Mouse (Mus musculus): Measurements from ENCODE around the gene Gabarapl2. TPM values are rescaled to one million over a fixed set of nuclear protein-coding genes. Genes with fewer than 3 reads are reported as not detected.

The Gabarapl2 gene
- total and polyA plus RNA-seq, 2 experiments from 2014 or later = 76.3 to 212 TPM

GRCm38 (mm10) chr8:111898586-111898985 is 41.9 kb upstream of the Gabarapl2 start:
- Histone ChIP-seq H3K27ac (ENCODE audit: low read depth) (no peak overlapping the region), H3K9me3 (replicated peaks; ENCODE audit: control insufficient read depth, low read length) (0 out of 2 replicates have a peak, but pooled peaks cover 3% of the 10 kb centered on the region), H3K27me3 (ENCODE audit: control insufficient read depth, insufficient read depth, low read length) (no peaks in the 10 kb centered on the region), H3K9ac (replicated peaks; ENCODE audit: low read depth, low read length) (no peak overlapping the region), H3K4me2 (ENCODE audit: low read depth, low read length) (no peak overlapping the region), H3K36me3 (replicated peaks; ENCODE audit: control insufficient read depth, insufficient read depth, low read length) (no peaks in the 10 kb centered on the region), H3K4me3 (ENCODE audit: low read depth, low read length) (no peak overlapping the region), H3K4me1 (ENCODE audit: control insufficient read depth, insufficient read depth) (no peaks in the 10 kb centered on the region)
- no peak for ATAC-seq (ENCODE audit: insufficient read depth, low read depth)
- TF ChIP-seq EP300 (IDR thresholded peaks at IDR 0.05; ENCODE audit: low read depth) (no peak), CTCF (IDR thresholded peaks at IDR 0.05; ENCODE audit: low read depth) (no peak)
- WGBS = 30% methylated on average over 10 of the region's 10 CpGs
- no peak for DNase-seq (ENCODE audit: low spot score)

- TF ChIP-seq CTCF (IDR thresholded peaks at IDR 0.05; ENCODE audit: low read depth) (no peak), EP300 (IDR thresholded peaks at IDR 0.05; ENCODE audit: low read depth) (no peak)
- Histone ChIP-seq H3K27me3 (ENCODE audit: control insufficient read depth, insufficient read depth, low read length) (no peaks in the 10 kb centered on the region), H3K9ac (replicated peaks; ENCODE audit: low read depth, low read length) (no peak overlapping the region), H3K4me3 (ENCODE audit: low read depth, low read length) (no peak overlapping the region), H3K4me2 (ENCODE audit: low read depth, low read length) (no peak overlapping the region), H3K36me3 (replicated peaks; ENCODE audit: control insufficient read depth, insufficient read depth, low read length) (no peaks in the 10 kb centered on the region), H3K4me1 (ENCODE audit: control insufficient read depth, insufficient read depth) (no peaks in the 10 kb centered on the region), H3K27ac (ENCODE audit: low read depth) (no peak overlapping the region), H3K9me3 (replicated peaks; ENCODE audit: control insufficient read depth, low read length) (no peaks in the 10 kb centered on the region)
- DNase-seq (ENCODE audit: low spot score) = no peak
- 14% methylated on average over 5 of the region's 5 CpGs for WGBS
- no peak for ATAC-seq (ENCODE audit: insufficient read depth, low read depth)
These were observed 38.4 kb upstream of the Gabarapl2 start for GRCm38 (mm10) chr8:111902080-111902479.

- H3K27ac ChIP-seq (ENCODE audit: low read depth) = no peak overlapping the region
- no peak overlapping the region for H3K9ac ChIP-seq (replicated peaks; ENCODE audit: low read depth, low read length)
- no peaks in the 10 kb centered on the region for H3K9me3 ChIP-seq (replicated peaks; ENCODE audit: control insufficient read depth, low read length)
- WGBS = 39% methylated on average over 8 of the region's 8 CpGs
- peaks cover 18% of the 10 kb centered on the region for H3K27me3 ChIP-seq (ENCODE audit: control insufficient read depth, insufficient read depth, low read length)
- H3K4me1 ChIP-seq (ENCODE audit: control insufficient read depth, insufficient read depth) = no peaks in the 10 kb centered on the region
- H3K36me3 ChIP-seq (replicated peaks; ENCODE audit: control insufficient read depth, insufficient read depth, low read length) = no peaks in the 10 kb centered on the region
- DNase-seq (ENCODE audit: low spot score) = no peak
- ATAC-seq (ENCODE audit: insufficient read depth, low read depth) = no peak; the same call in 1 of the 2 replicates
- no peak overlapping the region for H3K4me2 ChIP-seq (ENCODE audit: low read depth, low read length)
- no peak overlapping the region for H3K4me3 ChIP-seq (ENCODE audit: low read depth, low read length)
- TF ChIP-seq CTCF (IDR thresholded peaks at IDR 0.05; ENCODE audit: low read depth) = no peak
- no peak for TF ChIP-seq EP300 (IDR thresholded peaks at IDR 0.05; ENCODE audit: low read depth)
These were observed 34.9 kb upstream of the Gabarapl2 start for GRCm38 (mm10) chr8:111905500-111906121.

GRCm38 (mm10) chr8:111909621-111910450 is 30.7 kb upstream of the Gabarapl2 start, which contains the start of gene Chst5:
TSS of gene Chst5 (minus strand) at chr8:111910447.
- no peaks in the 10 kb centered on the region for H3K36me3 ChIP-seq (replicated peaks; ENCODE audit: control insufficient read depth, insufficient read depth, low read length)
- H3K4me2 ChIP-seq (ENCODE audit: low read depth, low read length) = peak within 1 kb of the TSS; percentile 56
- H3K27ac ChIP-seq (ENCODE audit: low read depth) = no peak within 1 kb of the TSS
- H3K9me3 ChIP-seq (replicated peaks; ENCODE audit: control insufficient read depth, low read length) = no peaks in the 10 kb centered on the region
- TF ChIP-seq CTCF (IDR thresholded peaks at IDR 0.05; ENCODE audit: low read depth) (no peak), EP300 (IDR thresholded peaks at IDR 0.05; ENCODE audit: low read depth) (no peak)
- WGBS = 8% methylated on average over 46 of the region's 47 CpGs
- DNase-seq (ENCODE audit: low spot score) (no peak), ATAC-seq (ENCODE audit: insufficient read depth, low read depth) (no peak)
- no peak within 1 kb of the TSS for H3K9ac ChIP-seq (replicated peaks; ENCODE audit: low read depth, low read length)
- H3K4me3 ChIP-seq (ENCODE audit: low read depth, low read length) = peak within 1 kb of the TSS; percentile 34
- peaks cover 33% of the 10 kb centered on the region for H3K27me3 ChIP-seq (ENCODE audit: control insufficient read depth, insufficient read depth, low read length)
- no peaks in the 10 kb centered on the region for H3K4me1 ChIP-seq (ENCODE audit: control insufficient read depth, insufficient read depth)

- TF ChIP-seq EP300 (IDR thresholded peaks at IDR 0.05; ENCODE audit: low read depth) (no peak), CTCF (IDR thresholded peaks at IDR 0.05; ENCODE audit: low read depth) (no peak)
- no peaks in the 10 kb centered on the region for H3K9me3 ChIP-seq (replicated peaks; ENCODE audit: control insufficient read depth, low read length)
- peaks cover 33% of the 10 kb centered on the region for H3K27me3 ChIP-seq (ENCODE audit: control insufficient read depth, insufficient read depth, low read length)
- 61% methylated on average over 7 of the region's 7 CpGs for WGBS
- H3K4me1 ChIP-seq (ENCODE audit: control insufficient read depth, insufficient read depth) = no peaks in the 10 kb centered on the region
- no peak overlapping the region for H3K4me2 ChIP-seq (ENCODE audit: low read depth, low read length)
- no peak overlapping the region for H3K27ac ChIP-seq (ENCODE audit: low read depth)
- H3K9ac ChIP-seq (replicated peaks; ENCODE audit: low read depth, low read length) = no peak overlapping the region
- H3K36me3 ChIP-seq (replicated peaks; ENCODE audit: control insufficient read depth, insufficient read depth, low read length) = no peaks in the 10 kb centered on the region
- H3K4me3 ChIP-seq (ENCODE audit: low read depth, low read length) = no peak overlapping the region
- DNase-seq (ENCODE audit: low spot score) = no peak
- ATAC-seq (ENCODE audit: insufficient read depth, low read depth) = no peak
These were observed 28.9 kb upstream of the Gabarapl2 start for GRCm38 (mm10) chr8:111911572-111911971.

All from heart, postnatal 0 days (tissue).